Mouse (Mus musculus) neural tube, embryonic 15.5 days (tissue): ENCODE measurements around the gene Usp7. TPM values are rescaled to one million over a fixed set of nuclear protein-coding genes. Genes with fewer than 3 reads are reported as not detected.
A peak's percentile ranks its signal among the peaks of the same experiment; 100 is the strongest.

Experiments
- ATAC-seq: fragments of 200-750 bp; cut with Nextera tagmentation; 2 replicates; pipeline ENCODE4 v1.8.0; 2017; ENCODE audit warnings: mild to moderate bottlenecking, moderate TSS enrichment, moderate library complexity; ENCODE audit not compliant: low FRiP score
- H3K27ac ChIP-seq: fragments of 300-500 bp; sonication (generic); replicated peaks from 2 replicates; pipeline ENCODE4 v1.5.1; 2015; ENCODE audit warnings: mild to moderate bottlenecking, inconsistent platforms
- H3K27me3 ChIP-seq: fragments of 300-500 bp; sonication (generic); replicated peaks from 2 replicates; pipeline ENCODE4 v1.6.1; 2015; ENCODE audit warnings: inconsistent platforms
- H3K36me3 ChIP-seq: fragments of 300-500 bp; sonication (generic); 2 replicates; pipeline ENCODE4 v1.6.1; 2015; ENCODE audit warnings: inconsistent platforms
- H3K4me1 ChIP-seq: fragments of 300-500 bp; sonication (generic); 2 replicates; pipeline ENCODE4 v1.6.1; 2015; ENCODE audit warnings: inconsistent platforms
- H3K4me2 ChIP-seq: fragments of 300-500 bp; sonication (generic); 2 replicates; pipeline ENCODE4 v1.6.1; 2015; ENCODE audit warnings: inconsistent platforms, mild to moderate bottlenecking, moderate library complexity
- H3K4me3 ChIP-seq: fragments of 300-500 bp; sonication (generic); replicated peaks from 2 replicates; pipeline ENCODE4 v1.5.1; 2015; ENCODE audit warnings: mild to moderate bottlenecking, inconsistent platforms
- H3K9ac ChIP-seq: fragments of 300-500 bp; sonication (generic); replicated peaks from 2 replicates; pipeline ENCODE4 v1.6.1; 2015; ENCODE audit warnings: mild to moderate bottlenecking, inconsistent platforms
- H3K9me3 ChIP-seq: fragments of 300-500 bp; sonication (generic); replicated peaks from 2 replicates; pipeline ENCODE4 v1.6.1; 2016; ENCODE audit warnings: inconsistent platforms
- WGBS: fragments of 180-500 bp; shearing (Covaris S2); methylation state at CpG from one replicate; pipeline ENCODE4 v1.1.7; 2015; ENCODE audit warnings: mixed read lengths; 5-methylcytosine and 5-hydroxymethylcytosine counted together
- polyA plus RNA-seq: library from polyadenylated mRNA; unstranded; fragments of >200 nt; fragmentation: Nextera tagmentation; extraction: Ambion mirVana; gene quantifications from 2 replicates; pipeline ENCODE4 v1.2.1, GENCODE M21; 2015

The Usp7 gene
- polyA plus RNA-seq, 1 experiment from 2014 or later: 27.8 TPM

DNA sequence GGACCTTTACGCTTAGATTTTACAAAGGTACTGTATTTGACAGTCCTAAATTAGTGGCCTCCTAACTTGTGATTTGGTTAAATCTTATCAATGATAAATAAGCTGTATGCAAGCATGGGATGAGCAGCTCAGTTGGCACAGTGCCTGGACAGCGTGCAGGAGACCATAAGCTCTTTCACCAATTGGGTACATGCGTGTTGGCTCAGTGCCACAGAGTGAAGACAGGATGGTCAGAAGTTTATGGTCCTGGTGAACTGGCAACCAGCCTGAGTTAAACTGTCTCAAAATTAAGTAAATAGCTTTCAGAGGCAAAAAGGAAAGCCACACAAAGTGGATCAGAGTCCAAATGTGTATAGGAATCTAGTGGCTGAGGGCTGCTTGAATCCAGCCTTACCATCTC lies 91.5 kb downstream of the Usp7 start:
- Histone ChIP-seq H3K36me3 (peaks cover 82% of the 10 kb centered on the region), H3K27me3 (no peaks in the 10 kb centered on the region), H3K9ac (no peak overlapping the region), H3K27ac (no peak overlapping the region), H3K9me3 (no peaks in the 10 kb centered on the region), H3K4me1 (no peaks in the 10 kb centered on the region), H3K4me3 (no peak overlapping the region), H3K4me2 (no peak overlapping the region)
- no peak for ATAC-seq
- WGBS: 78% methylated on average over 3 of the region's 3 CpGs

DNA sequence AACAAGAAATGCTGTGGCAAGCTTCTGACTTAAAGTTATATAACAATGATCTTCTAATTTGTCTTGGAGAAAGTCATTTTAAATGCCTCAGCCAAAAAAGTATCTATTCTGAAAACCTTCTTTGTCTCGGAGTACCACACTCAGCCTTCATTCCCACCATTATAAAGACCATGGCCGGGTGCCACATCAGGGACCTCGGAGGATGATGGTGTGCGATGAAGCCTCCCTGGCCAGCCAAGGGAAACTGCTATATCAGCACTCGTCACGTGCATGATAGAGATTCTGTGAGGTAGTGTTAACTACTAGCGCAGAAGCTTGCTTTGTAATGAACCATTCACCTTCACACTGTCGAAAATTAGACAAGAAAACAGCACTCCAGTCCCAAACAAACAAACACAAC lies 92.6 kb downstream of the Usp7 start:
- Histone ChIP-seq H3K9ac (no peak overlapping the region), H3K4me1 (no peaks in the 10 kb centered on the region), H3K27ac (no peak overlapping the region), H3K27me3 (no peaks in the 10 kb centered on the region), H3K36me3 (peaks cover 87% of the 10 kb centered on the region), H3K4me3 (no peak overlapping the region), H3K9me3 (no peaks in the 10 kb centered on the region), H3K4me2 (no peak overlapping the region)
- no peak for ATAC-seq
- 82% methylated on average over 8 of the region's 8 CpGs for WGBS

- Histone ChIP-seq H3K9ac (no peak overlapping the region), H3K9me3 (no peaks in the 10 kb centered on the region), H3K27me3 (no peaks in the 10 kb centered on the region), H3K27ac (no peak overlapping the region), H3K4me2 (no peak overlapping the region), H3K36me3 (peaks cover 75% of the 10 kb centered on the region), H3K4me3 (no peak overlapping the region), H3K4me1 (no peaks in the 10 kb centered on the region; the same call in 1 of the 2 replicates)
- no peak for ATAC-seq
- 95% methylated on average over 7 of the region's 7 CpGs for WGBS
Observed at GRCm38 (mm10) chr16:8691206-8691605, 100.9 kb downstream of the Usp7 start.

- H3K27me3 ChIP-seq: no peaks in the 10 kb centered on the region
- peak; percentile 54; the same call in 1 of the 2 replicates for ATAC-seq
- H3K27ac ChIP-seq: peak overlapping the region; percentile 37
- peaks cover 68% of the 10 kb centered on the region for H3K36me3 ChIP-seq
- no peak overlapping the region for H3K4me3 ChIP-seq
- no peak overlapping the region for H3K4me2 ChIP-seq
- H3K9me3 ChIP-seq: no peaks in the 10 kb centered on the region
- H3K9ac ChIP-seq: no peak overlapping the region
- WGBS: 74% methylated on average over 11 of the region's 11 CpGs
- H3K4me1 ChIP-seq: no peaks in the 10 kb centered on the region; the same call in 1 of the 2 replicates
Observed at GRCm38 (mm10) chr16:8689979-8690656, 102.0 kb downstream of the Usp7 start.

DNA sequence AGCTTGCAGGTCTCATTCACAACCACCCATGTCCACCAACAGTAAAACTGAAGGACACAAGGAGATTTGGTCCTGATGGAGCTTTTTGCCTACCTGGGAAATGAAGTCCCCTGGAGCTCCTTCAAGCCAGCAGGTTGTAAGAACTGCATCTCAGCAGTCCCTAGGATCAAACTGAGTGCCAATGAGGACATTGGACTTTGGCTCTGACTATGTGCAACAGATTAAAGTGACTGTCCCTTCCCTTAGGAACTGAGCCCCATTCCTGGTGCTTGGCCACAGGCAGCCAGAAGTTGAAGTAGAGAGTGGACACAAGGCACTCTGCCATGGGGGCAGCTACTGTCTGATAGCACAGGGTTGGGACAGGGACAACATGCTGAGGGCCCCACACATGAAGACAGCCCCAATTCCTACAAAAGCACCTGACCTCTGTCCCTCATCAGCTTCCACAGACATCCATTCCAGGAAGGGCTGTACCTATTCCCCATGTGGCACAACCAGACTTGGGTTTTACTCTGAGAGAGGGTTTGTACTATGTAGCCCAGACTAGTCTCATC lies 104.5 kb downstream of the Usp7 start:
- Histone ChIP-seq H3K9me3 (no peaks in the 10 kb centered on the region), H3K36me3 (peaks cover 45% of the 10 kb centered on the region), H3K4me3 (no peak overlapping the region), H3K4me1 (no peaks in the 10 kb centered on the region; the same call in 1 of the 2 replicates), H3K27ac (no peak overlapping the region), H3K27me3 (no peaks in the 10 kb centered on the region), H3K4me2 (no peak overlapping the region), H3K9ac (no peak overlapping the region)
- ATAC-seq: no peak

DNA sequence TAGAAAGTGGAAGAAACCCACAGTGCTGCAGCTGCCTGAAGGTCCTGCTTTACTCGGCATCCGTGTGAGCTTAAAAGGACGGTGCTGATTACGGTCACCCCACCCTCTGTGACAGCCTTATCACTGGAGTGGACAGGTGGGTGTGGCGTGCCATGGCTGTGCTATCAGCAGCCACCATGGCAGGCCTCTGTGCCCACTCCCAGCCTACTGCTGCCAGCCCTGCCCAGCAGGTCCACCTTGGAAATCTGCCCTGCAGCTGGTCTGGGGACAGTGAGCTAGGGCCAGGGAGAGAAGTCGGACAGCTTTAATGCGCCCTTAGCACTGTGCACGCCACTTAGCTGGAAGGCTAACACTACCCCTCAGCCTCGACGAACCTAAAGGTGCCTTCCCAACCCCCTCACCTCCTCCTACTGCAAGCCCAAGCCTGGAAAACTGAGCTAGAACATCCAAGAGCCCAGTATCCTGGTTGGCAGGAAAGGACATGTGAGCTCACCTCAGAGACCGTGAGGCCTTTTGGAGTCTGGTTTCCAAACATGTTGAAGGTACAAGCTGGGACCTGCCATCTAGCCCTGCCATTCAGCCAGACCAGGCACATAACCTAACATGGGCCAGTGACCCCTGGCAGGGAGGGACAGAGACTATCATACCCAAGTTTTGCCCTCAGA lies 105.1 kb downstream of the Usp7 start:
- no peak overlapping the region for H3K27ac ChIP-seq
- ATAC-seq: no peak

DNA sequence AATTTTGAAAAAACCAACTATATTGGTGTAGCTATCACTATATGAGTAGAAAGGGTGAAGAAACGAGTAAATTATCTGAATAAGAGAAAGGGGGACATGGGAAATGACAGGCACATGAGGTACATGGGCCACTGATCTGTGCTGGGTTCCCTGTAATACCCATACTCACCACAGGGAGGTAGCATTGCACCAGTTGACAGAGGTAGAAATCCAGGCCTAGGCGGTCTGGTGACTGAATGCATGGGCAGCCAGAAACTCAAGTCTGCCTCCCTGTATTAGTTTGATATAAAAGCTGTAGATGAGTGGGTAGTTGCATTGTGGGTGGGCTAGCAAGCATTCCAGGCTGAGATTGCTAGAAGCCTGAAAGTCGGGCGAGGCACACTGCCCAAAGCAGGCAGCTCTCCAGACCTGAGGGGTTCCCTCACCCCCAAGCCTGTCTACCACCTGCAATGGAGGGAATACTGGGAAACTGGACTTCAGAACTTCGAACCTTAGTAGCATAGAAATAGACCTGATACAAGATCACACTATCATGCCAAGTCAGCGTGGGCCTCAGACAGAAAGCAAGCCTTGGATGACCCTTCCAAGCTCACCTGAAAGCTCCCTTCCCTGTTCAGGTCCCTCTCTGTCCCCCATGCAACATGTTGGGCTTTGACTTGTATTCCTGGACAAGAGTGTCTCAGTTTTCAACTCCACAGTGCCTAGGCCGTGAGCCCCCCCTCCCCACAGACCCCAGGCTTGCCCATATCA lies 105.8 kb downstream of the Usp7 start:
- Histone ChIP-seq H3K27me3 (no peaks in the 10 kb centered on the region), H3K4me1 (no peaks in the 10 kb centered on the region; the same call in 1 of the 2 replicates), H3K4me3 (no peak overlapping the region), H3K4me2 (no peak overlapping the region), H3K9me3 (no peaks in the 10 kb centered on the region), H3K36me3 (peaks cover 31% of the 10 kb centered on the region), H3K9ac (0 out of 2 replicates have a peak overlapping the region, but pooled peaks have one; percentile 26), H3K27ac (no peak overlapping the region)
- 69% methylated on average over 7 of the region's 7 CpGs for WGBS
- 0 out of 2 replicates have a peak, but pooled peaks have one; percentile 33 for ATAC-seq

More for the DNA sequence above, 105.1 kb downstream of the Usp7 start:
- 84% methylated on average over 11 of the region's 11 CpGs for WGBS
- H3K36me3 ChIP-seq: peaks cover 38% of the 10 kb centered on the region
- no peaks in the 10 kb centered on the region for H3K27me3 ChIP-seq
- H3K4me3 ChIP-seq: no peak overlapping the region
- no peak overlapping the region for H3K4me2 ChIP-seq
- no peak overlapping the region for H3K9ac ChIP-seq
- no peaks in the 10 kb centered on the region for H3K9me3 ChIP-seq
- no peaks in the 10 kb centered on the region; the same call in 1 of the 2 replicates for H3K4me1 ChIP-seq

DNA sequence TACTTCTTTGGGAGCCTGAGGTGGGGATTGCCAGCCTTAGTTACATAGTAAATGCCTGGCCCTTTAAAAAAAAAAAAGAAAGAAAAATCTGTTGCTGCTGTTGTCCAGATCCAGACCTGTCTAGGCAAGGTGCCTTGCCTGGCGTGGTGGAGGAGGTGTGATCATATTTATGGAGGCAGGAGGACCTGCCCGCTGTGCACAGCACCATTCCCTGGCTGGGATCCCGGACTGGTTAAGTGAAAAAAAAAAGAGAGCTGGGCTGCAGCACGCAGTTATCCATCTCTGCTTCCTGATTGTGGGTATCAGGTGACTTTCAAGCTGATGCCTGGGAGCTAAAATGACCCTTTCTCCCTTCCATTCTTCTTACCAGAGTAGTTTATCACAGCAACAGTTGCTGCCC lies 107.0 kb downstream of the Usp7 start:
- Histone ChIP-seq H3K9ac (no peak overlapping the region), H3K4me2 (no peak overlapping the region), H3K27me3 (no peaks in the 10 kb centered on the region), H3K4me1 (no peaks in the 10 kb centered on the region; the same call in 1 of the 2 replicates), H3K4me3 (no peak overlapping the region), H3K36me3 (peaks cover 20% of the 10 kb centered on the region), H3K9me3 (no peaks in the 10 kb centered on the region), H3K27ac (no peak overlapping the region)
- no peak for ATAC-seq
- WGBS: 76% methylated on average over 4 of the region's 4 CpGs

- WGBS: 82% methylated on average over 5 of the region's 5 CpGs
- Histone ChIP-seq H3K9me3 (no peaks in the 10 kb centered on the region), H3K4me1 (no peaks in the 10 kb centered on the region), H3K9ac (no peak within 1 kb of the TSS), H3K27me3 (no peaks in the 10 kb centered on the region), H3K27ac (no peak within 1 kb of the TSS), H3K4me3 (no peak within 1 kb of the TSS), H3K4me2 (no peak within 1 kb of the TSS), H3K36me3 (no peaks in the 10 kb centered on the region)
- no peak for ATAC-seq
Observed at GRCm38 (mm10) chr16:8680470-8680869, 111.6 kb downstream of the Usp7 start, which contains the start of gene Gm5767. Gene Gm5767, plus strand, starts transcription at chr16:8680770.

GRCm38 (mm10) chr16:8679780-8680179 lies 112.3 kb downstream of the Usp7 start:
- Histone ChIP-seq H3K36me3 (no peaks in the 10 kb centered on the region), H3K9me3 (no peaks in the 10 kb centered on the region), H3K4me3 (no peak overlapping the region), H3K27ac (no peak overlapping the region), H3K27me3 (no peaks in the 10 kb centered on the region), H3K4me2 (no peak overlapping the region), H3K4me1 (no peaks in the 10 kb centered on the region), H3K9ac (no peak overlapping the region)
- ATAC-seq: no peak
- 90% methylated on average over 3 of the region's 3 CpGs for WGBS

GRCm38 (mm10) chr16:8678676-8679075 lies 113.4 kb downstream of the Usp7 start:
- no peak overlapping the region for H3K4me2 ChIP-seq
- H3K9me3 ChIP-seq: no peaks in the 10 kb centered on the region
- no peaks in the 10 kb centered on the region for H3K36me3 ChIP-seq
- 78% methylated on average over 4 of the region's 4 CpGs for WGBS
- H3K4me1 ChIP-seq: no peaks in the 10 kb centered on the region; the same call in 1 of the 2 replicates
- ATAC-seq: no peak
- no peak overlapping the region for H3K27ac ChIP-seq
- no peaks in the 10 kb centered on the region for H3K27me3 ChIP-seq
- H3K4me3 ChIP-seq: no peak overlapping the region
- no peak overlapping the region for H3K9ac ChIP-seq
